Mouse (Mus musculus) urinary bladder, postnatal 14 days (tissue): ENCODE data around the gene Slc22a23.

Experiments used
- DNase-seq: peaks from one replicate; pipeline ENCODE4 v3.0.0; 2021; ENCODE audit warnings: low spot score

Slc22a23 gene

GRCm38 (mm10) chr13:34343719-34344375, 1.1 kb downstream of the Slc22a23 start:
- DNase-seq: no peak

- no peak for DNase-seq
Observed at GRCm38 (mm10) chr13:34342286-34342890, 2.6 kb downstream of the Slc22a23 start.

GRCm38 (mm10) chr13:34336895-34337294, 8.1 kb downstream of the Slc22a23 start:
- no peak for DNase-seq

- no peak for DNase-seq
Observed at GRCm38 (mm10) chr13:34334847-34335246, 10.1 kb downstream of the Slc22a23 start.

DNA sequence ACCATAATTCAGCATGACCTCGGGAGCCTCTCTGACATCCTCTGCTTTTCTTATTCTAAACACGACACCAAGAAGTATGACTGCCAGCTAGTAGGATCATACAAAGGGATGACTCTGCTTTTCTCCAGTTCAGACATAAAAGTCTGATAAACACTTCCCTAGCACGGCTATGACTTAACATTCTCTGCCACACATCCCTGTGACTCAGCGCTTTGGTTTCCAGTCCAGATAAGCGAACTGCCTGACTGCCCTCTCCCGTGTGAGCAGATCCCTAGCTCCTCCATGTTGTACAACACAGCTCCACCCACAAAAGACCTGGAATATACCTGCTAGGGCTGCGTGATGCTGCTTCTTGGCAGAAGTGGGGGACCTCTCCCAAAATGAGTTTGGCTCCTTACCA, 12.2 kb downstream of the Slc22a23 start:
- peak; percentile 67 for DNase-seq

- DNase-seq: no peak
Observed at GRCm38 (mm10) chr13:34331399-34332186, 13.4 kb downstream of the Slc22a23 start.

- DNase-seq: no peak
Observed at GRCm38 (mm10) chr13:34329589-34329988, 15.4 kb downstream of the Slc22a23 start.

DNA sequence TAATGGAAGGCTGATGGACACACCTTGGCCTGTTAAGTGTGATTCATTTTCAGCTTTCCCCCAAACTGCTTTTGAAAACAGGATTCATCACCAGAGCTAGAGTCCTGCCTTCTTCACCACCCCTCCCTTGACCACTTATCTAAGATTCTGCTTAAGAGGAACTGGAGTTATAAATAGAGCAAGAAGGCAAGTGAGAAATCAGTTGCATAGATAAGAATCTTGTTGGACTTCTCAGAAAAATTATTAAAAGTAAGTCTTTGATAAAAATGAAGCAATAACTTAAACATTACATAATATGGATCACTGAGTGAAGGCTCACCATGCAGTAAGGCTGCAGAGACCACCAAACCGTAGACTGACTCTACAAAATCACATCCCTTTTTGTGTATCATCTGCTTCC, 18.0 kb downstream of the Slc22a23 start:
- no peak for DNase-seq

- DNase-seq: no peak
Observed at GRCm38 (mm10) chr13:34323361-34323760, 21.6 kb downstream of the Slc22a23 start.

GRCm38 (mm10) chr13:34320482-34320881, 24.5 kb downstream of the Slc22a23 start:
- DNase-seq: no peak

DNA sequence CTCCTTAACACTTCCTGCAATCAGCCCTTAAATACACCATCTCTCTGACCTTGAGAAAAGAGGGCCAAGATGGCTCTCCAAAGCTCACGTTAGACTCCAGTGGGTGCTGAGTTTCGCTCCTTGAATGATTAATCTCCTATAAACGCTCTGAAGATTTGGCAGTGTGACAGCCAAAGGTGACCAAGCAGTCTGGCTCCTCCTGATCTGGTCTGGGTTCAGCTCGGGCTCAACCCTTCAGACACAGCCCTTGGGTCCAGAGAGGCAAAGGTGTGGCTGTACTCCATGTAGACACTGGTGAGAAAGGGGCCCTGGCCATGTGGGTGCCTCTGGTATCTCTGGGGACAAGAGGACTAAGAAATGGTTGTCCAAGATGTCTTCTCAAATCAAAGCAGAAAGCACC, 27.9 kb downstream of the Slc22a23 start:
- no peak for DNase-seq

GRCm38 (mm10) chr13:34316511-34316910, 28.5 kb downstream of the Slc22a23 start:
- no peak for DNase-seq

DNA sequence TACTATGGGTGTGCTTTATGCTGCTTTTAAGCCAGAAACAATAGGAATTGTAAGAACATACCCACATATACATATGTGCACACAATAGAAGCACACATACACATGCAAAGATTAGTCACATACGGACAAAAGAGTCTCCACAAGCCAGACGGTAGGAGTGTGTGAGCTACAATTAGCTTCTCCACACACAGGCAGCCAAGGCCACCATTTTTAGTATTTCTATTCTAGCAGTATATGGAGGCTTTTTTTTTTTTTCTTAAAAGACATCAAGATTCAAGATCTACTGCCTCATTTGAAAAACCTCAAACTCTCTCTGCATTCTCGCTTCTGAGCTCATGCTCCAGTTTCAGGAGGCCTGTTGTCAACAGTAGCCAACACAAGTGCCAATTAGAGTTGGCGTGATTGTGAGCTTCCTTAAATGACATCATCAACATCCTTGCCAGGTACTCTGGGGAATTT, 31.9 kb downstream of the Slc22a23 start:
- DNase-seq: no peak

GRCm38 (mm10) chr13:34312346-34313002, 32.5 kb downstream of the Slc22a23 start:
- no peak for DNase-seq

- DNase-seq: no peak
Observed at GRCm38 (mm10) chr13:34311593-34311992, 33.4 kb downstream of the Slc22a23 start.

DNA sequence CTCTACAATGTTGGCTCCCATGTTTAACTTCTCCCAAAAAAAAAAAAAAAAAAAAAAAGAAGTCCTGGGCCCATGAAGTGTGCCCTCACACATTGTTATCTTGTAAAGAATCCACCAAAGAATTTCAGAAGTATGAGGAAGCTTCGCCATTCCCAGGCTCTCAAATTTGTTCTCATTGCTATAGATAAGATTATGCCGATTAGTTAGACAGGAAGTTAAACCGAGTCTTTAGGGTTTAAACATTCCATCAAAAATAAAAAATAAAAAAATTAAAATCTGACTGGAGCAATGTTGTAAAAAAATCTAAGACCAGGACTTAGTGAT, 36.4 kb downstream of the Slc22a23 start:
- DNase-seq: no peak

GRCm38 (mm10) chr13:34307696-34308603, 37.0 kb downstream of the Slc22a23 start:
- peak; percentile 39 for DNase-seq

DNA sequence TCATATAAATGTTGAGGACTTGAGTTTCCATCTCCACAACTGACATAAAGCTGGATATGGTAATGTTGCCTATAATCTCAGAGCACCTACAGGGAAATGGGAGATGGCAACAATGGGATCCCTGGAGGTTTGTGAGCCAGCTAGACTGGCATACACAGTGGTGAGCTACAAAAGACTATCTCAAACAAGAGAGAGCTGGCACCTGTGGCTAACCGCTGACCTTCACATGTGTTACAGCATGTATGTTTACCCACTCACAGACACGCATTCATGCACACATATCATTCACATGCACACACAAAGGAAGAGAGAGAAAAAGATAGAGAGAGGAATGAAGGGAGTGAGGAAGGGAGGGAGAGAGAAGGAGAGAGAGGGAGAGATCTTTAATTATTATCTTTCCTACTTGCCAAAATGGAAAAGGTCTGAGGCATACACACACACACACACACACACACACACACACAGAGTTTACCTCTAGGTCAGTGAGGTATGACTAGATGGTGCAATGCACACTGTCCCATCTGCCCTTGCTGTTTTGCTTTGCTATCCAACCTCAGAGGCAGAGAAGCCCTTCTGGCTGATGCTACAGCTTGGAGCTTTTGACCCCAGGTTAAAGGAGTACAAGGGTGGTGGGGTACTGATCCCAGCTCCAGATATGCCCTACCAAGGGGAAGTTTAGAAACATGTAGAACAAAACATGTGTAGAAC, 38.9 kb downstream of the Slc22a23 start:
- DNase-seq: no peak

DNA sequence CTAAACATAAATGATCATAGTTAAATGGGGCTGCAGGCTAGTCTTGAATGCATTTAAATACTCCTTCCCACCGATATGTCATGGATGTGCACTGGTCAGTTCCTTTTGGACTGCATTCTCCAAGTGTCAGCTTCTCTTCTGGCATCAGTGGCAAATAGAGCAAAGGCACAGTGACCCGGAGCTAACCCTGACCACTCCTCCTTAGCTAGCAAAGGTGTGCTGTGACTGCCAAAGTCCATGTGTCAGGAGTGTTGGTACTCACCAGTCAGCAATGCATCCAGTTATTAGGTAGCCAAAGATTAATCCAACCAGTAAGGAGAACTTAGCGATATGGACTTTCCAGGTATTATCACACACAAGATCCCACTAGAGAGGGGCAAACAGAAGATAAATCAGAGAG, 40.1 kb downstream of the Slc22a23 start:
- DNase-seq: no peak

GRCm38 (mm10) chr13:34303386-34304016, 41.5 kb downstream of the Slc22a23 start:
- no peak for DNase-seq
